Mouse (Mus musculus) embryo, embryonic 10.5 days (tissue): ENCODE results near the gene Gm20388.
A peak's percentile ranks its signal among the peaks of the same experiment; 100 is the strongest.

ENCODE experiments used
- DNase-seq: peaks from one replicate; pipeline ENCODE4 v3.0.0-alpha.2; 2015; ENCODE audit warnings: low spot score

The Gm20388 gene

GRCm38 (mm10) chr8:123758935-123759334, 3848.3 kb downstream of the Gm20388 start:
- no peak for DNase-seq

- DNase-seq: peak; percentile 95
Measured at GRCm38 (mm10) chr8:123759933-123760332, 3849.3 kb downstream of the Gm20388 start.

- no peak for DNase-seq
Measured at GRCm38 (mm10) chr8:123760579-123760978, 3849.9 kb downstream of the Gm20388 start.

- DNase-seq: peak; percentile 22
Measured at GRCm38 (mm10) chr8:123761266-123761882, 3850.7 kb downstream of the Gm20388 start.

GRCm38 (mm10) chr8:123761883-123762270, 3851.2 kb downstream of the Gm20388 start:
- no peak for DNase-seq

GRCm38 (mm10) chr8:123763355-123763754, 3852.7 kb downstream of the Gm20388 start:
- no peak for DNase-seq

GRCm38 (mm10) chr8:123764671-123765070, 3854.0 kb downstream of the Gm20388 start:
- peak; percentile 62 for DNase-seq

- DNase-seq: no peak
Measured at GRCm38 (mm10) chr8:123766516-123766915, 3855.9 kb downstream of the Gm20388 start.

- DNase-seq: no peak
Measured at GRCm38 (mm10) chr8:123767874-123768273, 3857.2 kb downstream of the Gm20388 start.

- peak; percentile 79 for DNase-seq
Measured at GRCm38 (mm10) chr8:123768492-123769356, 3858.1 kb downstream of the Gm20388 start.

- DNase-seq: no peak
Measured at GRCm38 (mm10) chr8:123773468-123773867, 3862.8 kb downstream of the Gm20388 start.

- DNase-seq: no peak
Measured at GRCm38 (mm10) chr8:123774491-123774890, 3863.8 kb downstream of the Gm20388 start.

- no peak for DNase-seq
Measured at GRCm38 (mm10) chr8:123777319-123777718, 3866.7 kb downstream of the Gm20388 start.

- peak; percentile 12 for DNase-seq
Measured at GRCm38 (mm10) chr8:123780471-123780870, 3869.8 kb downstream of the Gm20388 start.

- peak; percentile 23 for DNase-seq
Measured at GRCm38 (mm10) chr8:123781256-123781655, 3870.6 kb downstream of the Gm20388 start.

GRCm38 (mm10) chr8:123783525-123784249, 3873.0 kb downstream of the Gm20388 start:
- peak; percentile 93 for DNase-seq

GRCm38 (mm10) chr8:123786166-123786565, 3875.5 kb downstream of the Gm20388 start:
- DNase-seq: no peak

- no peak for DNase-seq
Measured at GRCm38 (mm10) chr8:123786644-123787043, 3876.0 kb downstream of the Gm20388 start.

GRCm38 (mm10) chr8:123787254-123787897, 3876.7 kb downstream of the Gm20388 start:
- no peak for DNase-seq

GRCm38 (mm10) chr8:123788416-123789170, 3878.0 kb downstream of the Gm20388 start:
- DNase-seq: no peak

GRCm38 (mm10) chr8:123789461-123789860, 3878.8 kb downstream of the Gm20388 start:
- no peak for DNase-seq
